ENCODE assay signal across 19 mouse cellular contexts in genomic region chr10:21635988-21636710, GRCm38 (mm10). TPM values are rescaled to one million over a fixed set of nuclear protein-coding genes. Genes with fewer than 3 reads are reported as not detected.
A peak's percentile ranks its signal among the peaks of the same experiment; 100 is the strongest.
DNase-seq lines count a peak whose midpoint lies in the region; TF ChIP-seq lines count a peak whose summit lies in the region.
"Had no signal": no experiment of that assay in that cellular context is flagged by ENCODE, and none has a peak within 500 bp of the region (broad histone marks: within the 10 kb centered on the region; RNA-seq: fewer than 3 reads in every experiment).

No protein-coding gene starts in this region.

- intact Hi-C loops in gastrocnemius, adult 2 months (cut with DNase I) = no loop called here
- intact Hi-C loops in heart, postnatal 10 days (cut with DNase I) = no loop called here

- H3K4me1 ChIP-seq in brown adipose tissue, adult 24 weeks (ENCODE audit: control insufficient read depth, insufficient read depth, insufficient read length, low read length) = peaks cover 7% of the 10 kb centered on the region
- H3K4me1 ChIP-seq: forebrain, embryonic 13.5 days; midbrain, embryonic 12.5 days had no signal

- no peak for TF ChIP-seq CTCF in gastrocnemius, adult 2 months (IDR thresholded peaks at IDR 0.05)

- no peak for DNase-seq in gastrocnemius, adult 2 months
- no peak for DNase-seq in gastrocnemius, adult 18-20 months (ENCODE audit: low spot score)
- peak; percentile 19 for DNase-seq in kidney, adult 9 months
- DNase-seq in kidney, adult 18-20 months = no peak
- peak; percentile 32 to 35 for DNase-seq in heart, postnatal 10 days
- no peak for DNase-seq in adrenal gland, postnatal 14 days
- no peak for DNase-seq in right cerebral cortex, postnatal 36 days (ENCODE audit: low spot score in 2 of 2)
- DNase-seq: B cell, adult 2 months; gastrocnemius, postnatal 14 days; right cerebral cortex, postnatal 14 days; thymus, postnatal 4 days had no signal

- no peak overlapping the region for H3K4me3 ChIP-seq in gastrocnemius, adult 2 months
- no peak overlapping the region for H3K4me3 ChIP-seq in brown adipose tissue, adult 24 weeks (ENCODE audit: insufficient read depth, low read depth, low read length)
- H3K4me3 ChIP-seq: forebrain, embryonic 13.5 days; midbrain, embryonic 12.5 days had no signal

- H3K27ac ChIP-seq in gastrocnemius, adult 2 months = peak overlapping the region; percentile 46; the same call in 1 of the 2 replicates
- peak overlapping the region; percentile 8; the same call in 1 of the 2 replicates for H3K27ac ChIP-seq in brown adipose tissue, adult 24 weeks (replicated peaks; ENCODE audit: low read depth, low read length)
- H3K27ac ChIP-seq: forebrain, embryonic 13.5 days; midbrain, embryonic 12.5 days had no signal

RNA-seq across cellular contexts. Expression of gene 1700020N01Rik, which starts 43.2 kb away (rescaled TPM):
- not detected for total RNA-seq in gastrocnemius, adult 2 months (2021)
- not detected for total RNA-seq in gastrocnemius, adult 18-20 months (2021)
- not detected in 2 replicates for polyA plus RNA-seq in brown adipose tissue, adult 24 weeks (2012; ENCODE audit: insufficient read depth, insufficient read length, missing spikeins)
- total RNA-seq in heart, postnatal 10 days (2021) = not detected
- total RNA-seq in adrenal gland, postnatal 14 days (2021) = not detected in 2 replicates
- total RNA-seq: gastrocnemius, postnatal 14 days; layer of hippocampus, adult 8-10 months had no signal
- polyA plus RNA-seq: cortical plate, adult 2 months; forebrain, embryonic 13.5 days; hindbrain, embryonic 11.5 days; limb, embryonic 14.5 days; liver, embryonic 16.5 days; midbrain, embryonic 12.5 days had no signal

Comparison
In these comparisons a context has a peak if more than half of its experiments do, and no peak if none do; other contexts are left out.
1. DNase-seq: peak in kidney, adult 9 months (single experiment) and heart, postnatal 10 days (2 of 2); none in gastrocnemius, adult 2 months (single experiment), gastrocnemius, adult 18-20 months (single experiment), kidney, adult 18-20 months (single experiment), adrenal gland, postnatal 14 days (single experiment) and right cerebral cortex, postnatal 36 days (0 of 2).